Mouse (Mus musculus) neural tube, embryonic 12.5 days (tissue): ENCODE data around the gene Nxn. TPM values are rescaled to one million over a fixed set of nuclear protein-coding genes. Genes with fewer than 3 reads are reported as not detected.
A peak's percentile ranks its signal among the peaks of the same experiment; 100 is the strongest.

Experiments used
- ATAC-seq: fragments of 200-750 bp; cut with Nextera tagmentation; 2 replicates; pipeline ENCODE4 v1.8.0; 2017; ENCODE audit warnings: low read depth, mild to moderate bottlenecking, moderate TSS enrichment, moderate library complexity; ENCODE audit not compliant: low FRiP score
- H3K27ac ChIP-seq: fragments of 300-500 bp; sonication (generic); 2 replicates; pipeline ENCODE4 v1.5.1; 2016
- H3K27me3 ChIP-seq: fragments of 300-500 bp; sonication (generic); replicated peaks from 2 replicates; pipeline ENCODE4 v1.6.1; 2016; ENCODE audit warnings: mild to moderate bottlenecking
- H3K36me3 ChIP-seq: fragments of 300-500 bp; sonication (generic); 2 replicates; pipeline ENCODE4 v1.6.1; 2016; ENCODE audit warnings: mild to moderate bottlenecking
- H3K4me1 ChIP-seq: fragments of 300-500 bp; sonication (generic); 2 replicates; pipeline ENCODE4 v1.6.1; 2016
- H3K4me2 ChIP-seq: fragments of 300-500 bp; sonication (generic); replicated peaks from 2 replicates; pipeline ENCODE4 v1.6.1; 2016; ENCODE audit warnings: mild to moderate bottlenecking
- H3K4me3 ChIP-seq: fragments of 300-500 bp; sonication (generic); 2 replicates; pipeline ENCODE4 v1.5.1; 2016
- H3K9ac ChIP-seq: fragments of 300-500 bp; sonication (generic); 2 replicates; pipeline ENCODE4 v1.6.1; 2016; ENCODE audit warnings: mild to moderate bottlenecking
- H3K9me3 ChIP-seq: fragments of 300-500 bp; sonication (generic); 2 replicates; pipeline ENCODE4 v1.6.1; 2016; ENCODE audit warnings: mild to moderate bottlenecking
- WGBS: fragments of 180-500 bp; shearing (Covaris S2); methylation state at CpG from one replicate; pipeline ENCODE4 v1.1.7; 2016; 5-methylcytosine and 5-hydroxymethylcytosine counted together
- polyA plus RNA-seq: library from polyadenylated mRNA; unstranded; fragments of >200 nt; fragmentation: Nextera tagmentation; extraction: Ambion mirVana; gene quantifications from 2 replicates; pipeline ENCODE4 v1.2.1, GENCODE M21; 2016

The Nxn gene
- polyA plus RNA-seq, 1 experiment from 2014 or later, result 64.4 TPM

- 82% methylated on average over 4 of the region's 4 CpGs for WGBS
- no peak for ATAC-seq
These were observed 93.4 kb downstream of the Nxn start for GRCm38 (mm10) chr11:76305571-76305970.

GRCm38 (mm10) chr11:76303368-76303767 lies 95.6 kb downstream of the Nxn start:
- Histone ChIP-seq H3K9ac (no peak overlapping the region), H3K27ac (no peak overlapping the region), H3K4me2 (no peak overlapping the region), H3K4me3 (no peak overlapping the region), H3K27me3 (no peaks in the 10 kb centered on the region), H3K9me3 (no peaks in the 10 kb centered on the region), H3K36me3 (no peaks in the 10 kb centered on the region), H3K4me1 (peaks cover 29% of the 10 kb centered on the region)
- no peak for ATAC-seq
- WGBS, result 37% methylated on average over 10 of the region's 11 CpGs

More at GRCm38 (mm10) chr11:76305571-76305970, 93.4 kb downstream of the Nxn start:
- Histone ChIP-seq H3K27me3 (no peaks in the 10 kb centered on the region), H3K9me3 (no peaks in the 10 kb centered on the region), H3K9ac (no peak overlapping the region), H3K27ac (no peak overlapping the region), H3K4me3 (no peak overlapping the region), H3K4me1 (peaks cover 36% of the 10 kb centered on the region), H3K4me2 (no peak overlapping the region), H3K36me3 (no peaks in the 10 kb centered on the region)

- no peaks in the 10 kb centered on the region for H3K27me3 ChIP-seq
- no peaks in the 10 kb centered on the region for H3K9me3 ChIP-seq
- H3K36me3 ChIP-seq, result no peaks in the 10 kb centered on the region
- no peak overlapping the region for H3K4me2 ChIP-seq
- no peak overlapping the region for H3K9ac ChIP-seq
- no peak overlapping the region for H3K27ac ChIP-seq
- no peak overlapping the region for H3K4me3 ChIP-seq
- no peak for ATAC-seq
- WGBS, result 88% methylated on average over 5 of the region's 5 CpGs
- H3K4me1 ChIP-seq, result peaks cover 34% of the 10 kb centered on the region
These were observed 98.1 kb downstream of the Nxn start for GRCm38 (mm10) chr11:76300862-76301261.

- Histone ChIP-seq H3K4me1 (peaks cover 54% of the 10 kb centered on the region), H3K9me3 (no peaks in the 10 kb centered on the region), H3K27me3 (no peaks in the 10 kb centered on the region), H3K9ac (no peak overlapping the region), H3K4me3 (no peak overlapping the region), H3K36me3 (no peaks in the 10 kb centered on the region), H3K27ac (no peak overlapping the region), H3K4me2 (no peak overlapping the region)
- ATAC-seq, result no peak
- 64% methylated on average over 9 of the region's 9 CpGs for WGBS
These were observed 100.4 kb downstream of the Nxn start for GRCm38 (mm10) chr11:76298457-76299000.

GRCm38 (mm10) chr11:76297252-76297651 lies 101.7 kb downstream of the Nxn start:
- no peak overlapping the region for H3K9ac ChIP-seq
- H3K4me1 ChIP-seq, result peaks cover 61% of the 10 kb centered on the region
- no peak overlapping the region for H3K4me3 ChIP-seq
- no peak overlapping the region for H3K27ac ChIP-seq
- ATAC-seq, result no peak
- H3K27me3 ChIP-seq, result no peaks in the 10 kb centered on the region
- no peaks in the 10 kb centered on the region for H3K9me3 ChIP-seq
- 72% methylated on average over 9 of the region's 9 CpGs for WGBS
- H3K4me2 ChIP-seq, result no peak overlapping the region
- H3K36me3 ChIP-seq, result no peaks in the 10 kb centered on the region

- Histone ChIP-seq H3K9ac (no peak overlapping the region), H3K27me3 (no peaks in the 10 kb centered on the region), H3K4me3 (no peak overlapping the region), H3K4me1 (peaks cover 71% of the 10 kb centered on the region), H3K36me3 (no peaks in the 10 kb centered on the region; the same call in 1 of the 2 replicates), H3K9me3 (no peaks in the 10 kb centered on the region), H3K27ac (no peak overlapping the region), H3K4me2 (no peak overlapping the region; the same call in 1 of the 2 replicates)
- no peak for ATAC-seq
- WGBS, result 30% methylated on average over 9 of the region's 9 CpGs
These were observed 104.1 kb downstream of the Nxn start for GRCm38 (mm10) chr11:76294836-76295235.

DNA sequence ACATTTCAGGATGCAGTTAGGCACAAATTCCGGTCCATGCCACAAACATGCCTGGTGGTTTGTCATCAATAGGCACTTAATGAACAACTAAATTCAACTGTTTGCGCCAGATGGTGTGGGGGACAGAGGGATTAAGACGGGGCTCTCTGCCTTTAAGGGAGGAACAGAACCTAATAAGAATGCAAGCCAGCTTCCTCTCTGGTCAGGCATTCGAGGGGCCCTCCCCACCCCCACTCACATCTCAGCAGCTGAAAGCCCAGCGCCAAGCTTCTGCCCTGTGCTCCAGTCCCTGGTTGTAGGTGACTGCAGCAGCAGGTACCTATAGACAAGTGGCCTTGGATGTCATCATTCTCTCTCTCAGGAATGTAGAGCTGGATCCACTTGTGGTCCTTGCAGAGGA lies 104.9 kb downstream of the Nxn start:
- no peaks in the 10 kb centered on the region for H3K27me3 ChIP-seq
- H3K9me3 ChIP-seq, result no peaks in the 10 kb centered on the region
- H3K4me2 ChIP-seq, result no peak overlapping the region
- peaks cover 74% of the 10 kb centered on the region for H3K4me1 ChIP-seq
- no peak for ATAC-seq
- H3K27ac ChIP-seq, result no peak overlapping the region
- WGBS, result 55% methylated on average over 5 of the region's 5 CpGs
- H3K4me3 ChIP-seq, result no peak overlapping the region
- no peaks in the 10 kb centered on the region; the same call in 1 of the 2 replicates for H3K36me3 ChIP-seq
- H3K9ac ChIP-seq, result no peak overlapping the region

DNA sequence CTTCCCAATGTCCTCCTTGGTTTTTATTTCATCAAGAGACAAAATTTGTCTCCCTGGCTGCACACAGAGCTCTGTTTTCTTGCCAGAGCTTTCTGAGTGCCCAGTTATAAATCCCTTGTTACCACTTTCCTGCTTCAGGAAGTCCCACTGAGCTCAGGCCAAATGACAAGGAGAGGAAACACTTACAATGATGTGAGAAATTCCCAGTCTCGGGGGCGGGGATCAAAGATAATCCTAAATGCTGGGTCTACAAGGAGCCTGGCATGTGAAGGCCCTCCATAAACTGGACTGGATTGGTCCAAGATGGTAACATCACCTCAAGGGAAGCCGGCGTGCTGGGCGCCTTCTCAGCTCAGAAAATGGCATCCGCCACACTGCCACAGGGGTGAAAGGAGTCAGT lies 106.1 kb downstream of the Nxn start:
- Histone ChIP-seq H3K27ac (no peak overlapping the region), H3K4me1 (peaks cover 76% of the 10 kb centered on the region), H3K27me3 (no peaks in the 10 kb centered on the region), H3K4me2 (peak overlapping the region; percentile 24), H3K4me3 (no peak overlapping the region), H3K9ac (no peak overlapping the region), H3K9me3 (no peaks in the 10 kb centered on the region), H3K36me3 (no peaks in the 10 kb centered on the region; the same call in 1 of the 2 replicates)
- 66% methylated on average over 6 of the region's 6 CpGs for WGBS
- no peak for ATAC-seq

DNA sequence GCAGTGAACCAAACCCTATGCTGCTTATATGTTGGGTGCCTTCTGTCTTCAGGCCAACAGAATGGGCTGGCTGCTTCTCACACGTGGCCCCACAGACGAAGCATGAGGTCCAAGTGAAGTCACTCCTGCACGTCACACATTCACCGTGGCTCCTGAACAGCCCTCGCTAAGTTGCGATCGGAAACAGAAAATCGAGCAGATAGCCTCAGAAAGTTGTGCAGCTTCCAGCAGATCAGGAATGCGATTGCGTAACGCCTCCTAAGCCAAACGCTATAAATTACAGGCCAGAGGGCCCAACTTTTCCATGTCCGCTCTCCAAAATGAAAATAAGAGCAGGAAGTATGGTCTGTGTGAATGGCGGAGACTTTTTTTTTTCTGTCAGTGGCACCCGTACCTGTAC lies 106.5 kb downstream of the Nxn start:
- H3K4me2 ChIP-seq, result peak overlapping the region; percentile 24
- no peak overlapping the region for H3K4me3 ChIP-seq
- 71% methylated on average over 15 of the region's 15 CpGs for WGBS
- ATAC-seq, result no peak
- H3K36me3 ChIP-seq, result no peaks in the 10 kb centered on the region; the same call in 1 of the 2 replicates
- H3K27me3 ChIP-seq, result no peaks in the 10 kb centered on the region
- H3K4me1 ChIP-seq, result peaks cover 79% of the 10 kb centered on the region
- H3K9ac ChIP-seq, result no peak overlapping the region
- H3K27ac ChIP-seq, result 0 out of 2 replicates have a peak overlapping the region, but pooled peaks have one; percentile 1
- no peaks in the 10 kb centered on the region for H3K9me3 ChIP-seq

- H3K4me3 ChIP-seq, result no peak overlapping the region
- no peaks in the 10 kb centered on the region for H3K27me3 ChIP-seq
- 73% methylated on average over 4 of the region's 4 CpGs for WGBS
- H3K4me1 ChIP-seq, result peaks cover 79% of the 10 kb centered on the region
- H3K9ac ChIP-seq, result no peak overlapping the region
- no peak for ATAC-seq
- H3K9me3 ChIP-seq, result no peaks in the 10 kb centered on the region
- H3K4me2 ChIP-seq, result no peak overlapping the region
- H3K36me3 ChIP-seq, result no peaks in the 10 kb centered on the region; the same call in 1 of the 2 replicates
- H3K27ac ChIP-seq, result 0 out of 2 replicates have a peak overlapping the region, but pooled peaks have one; percentile 1
These were observed 107.0 kb downstream of the Nxn start for GRCm38 (mm10) chr11:76291960-76292359.

- 0 out of 2 replicates have a peak overlapping the region, but pooled peaks have one; percentile 29 for H3K9ac ChIP-seq
- peak overlapping the region; percentile 24; the same call in 1 of the 2 replicates for H3K4me2 ChIP-seq
These were observed 108.6 kb downstream of the Nxn start for GRCm38 (mm10) chr11:76290367-76290766.

DNA sequence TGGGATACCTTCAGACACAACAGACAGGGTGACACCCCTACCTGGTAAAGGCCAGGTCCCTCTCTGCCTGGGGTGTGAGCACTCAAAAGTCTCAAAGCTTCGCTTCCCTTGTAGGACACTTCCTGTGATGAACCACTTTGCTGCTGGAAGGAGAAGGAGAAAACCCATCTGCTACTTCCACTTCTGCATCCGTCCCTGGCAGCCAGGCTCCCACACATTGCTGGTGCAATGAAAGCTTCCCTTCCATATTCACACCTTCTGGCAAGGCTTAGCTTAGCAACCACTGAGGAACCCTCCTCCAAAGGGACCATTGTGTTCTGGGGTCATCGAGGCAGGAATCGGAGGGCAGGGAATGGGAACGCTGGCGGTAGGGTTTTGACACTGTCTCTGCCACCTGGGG lies 110.3 kb downstream of the Nxn start:
- H3K36me3 ChIP-seq, result no peaks in the 10 kb centered on the region; the same call in 1 of the 2 replicates
- no peaks in the 10 kb centered on the region for H3K27me3 ChIP-seq
- H3K9me3 ChIP-seq, result no peaks in the 10 kb centered on the region
- 78% methylated on average over 6 of the region's 6 CpGs for WGBS
- peaks cover 69% of the 10 kb centered on the region for H3K4me1 ChIP-seq
- no peak overlapping the region for H3K27ac ChIP-seq
- ATAC-seq, result no peak
- no peak overlapping the region for H3K4me2 ChIP-seq
- H3K4me3 ChIP-seq, result no peak overlapping the region
- no peak overlapping the region for H3K9ac ChIP-seq

More at GRCm38 (mm10) chr11:76290367-76290766, 108.6 kb downstream of the Nxn start:
- peak; percentile 64 for ATAC-seq
- peaks cover 79% of the 10 kb centered on the region for H3K4me1 ChIP-seq
- H3K36me3 ChIP-seq, result no peaks in the 10 kb centered on the region; the same call in 1 of the 2 replicates
- H3K27ac ChIP-seq, result peak overlapping the region; percentile 89
- WGBS, result 15% methylated on average over 11 of the region's 11 CpGs
- H3K9me3 ChIP-seq, result no peaks in the 10 kb centered on the region
- no peaks in the 10 kb centered on the region for H3K27me3 ChIP-seq
- no peak overlapping the region for H3K4me3 ChIP-seq

DNA sequence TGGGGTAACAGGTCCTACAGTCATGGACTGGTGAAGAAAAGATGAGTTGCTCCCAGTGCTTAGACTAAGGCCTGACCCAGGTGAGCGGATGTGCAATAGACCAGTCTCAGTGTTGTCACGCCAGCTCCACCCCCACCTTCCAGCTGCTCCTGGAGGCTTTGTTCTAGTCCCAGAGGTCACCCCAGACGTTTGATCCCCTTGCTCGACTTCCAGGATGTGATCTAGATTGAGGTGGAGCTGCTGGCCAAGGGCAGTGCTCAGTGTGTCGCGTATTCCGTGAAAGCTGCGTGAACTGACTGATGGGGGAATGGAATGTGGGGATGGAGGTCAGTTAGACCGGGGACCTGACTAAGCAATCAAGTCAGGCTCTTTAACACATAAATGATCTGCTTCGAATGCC lies 111.6 kb downstream of the Nxn start:
- no peak overlapping the region for H3K4me3 ChIP-seq
- no peak overlapping the region for H3K27ac ChIP-seq
- 38% methylated on average over 10 of the region's 10 CpGs for WGBS
- no peaks in the 10 kb centered on the region for H3K27me3 ChIP-seq
- no peaks in the 10 kb centered on the region for H3K9me3 ChIP-seq
- peaks cover 56% of the 10 kb centered on the region for H3K4me1 ChIP-seq
- no peak for ATAC-seq
- H3K9ac ChIP-seq, result no peak overlapping the region
- H3K36me3 ChIP-seq, result no peaks in the 10 kb centered on the region; the same call in 1 of the 2 replicates
- no peak overlapping the region for H3K4me2 ChIP-seq
